ENCODE assay signal across 9 mouse cellular contexts in the genomic region with DNA sequence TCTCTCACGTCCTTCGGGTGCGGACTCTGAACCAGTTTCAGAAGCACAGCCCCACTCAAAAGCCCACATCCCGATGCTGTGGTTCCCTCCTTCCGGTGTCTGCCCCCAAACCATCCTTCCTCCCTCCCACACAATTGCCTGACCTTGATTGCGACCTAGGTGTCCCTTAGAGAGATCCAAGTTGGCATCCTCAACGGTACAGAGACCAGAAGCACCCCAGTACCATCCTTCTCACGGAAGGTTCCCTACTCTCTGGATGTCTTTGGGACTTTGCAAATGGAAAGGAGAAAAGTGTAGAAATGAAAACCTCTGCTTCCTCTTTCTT. TPM values are rescaled to one million over a fixed set of nuclear protein-coding genes. Genes with fewer than 3 reads are reported as not detected.
DNase-seq lines count a peak whose midpoint lies in the region; ATAC-seq and TF ChIP-seq lines count a peak whose summit lies in the region.
"Had no signal": no experiment of that assay in that cellular context is flagged by ENCODE, and none has a peak within 500 bp of the region (broad histone marks: within the 10 kb centered on the region; RNA-seq: fewer than 3 reads in every experiment).

No protein-coding gene starts in this region.

- no peak for TF ChIP-seq CTCF in left cerebral cortex, adult 2 months (IDR thresholded peaks at IDR 0.05)
- TF ChIP-seq CTCF in midbrain, postnatal 0 days (IDR thresholded peaks at IDR 0.05): no peak

- H3K9me3 ChIP-seq in embryonic facial prominence, embryonic 13.5 days: no peaks in the 10 kb centered on the region
- no peaks in the 10 kb centered on the region for H3K9me3 ChIP-seq in intestine, embryonic 15.5 days
- no peaks in the 10 kb centered on the region for H3K9me3 ChIP-seq in midbrain, postnatal 0 days (ENCODE audit: low read length)

- ATAC-seq in embryonic facial prominence, embryonic 13.5 days (ENCODE audit: insufficient number of reproducible peaks, insufficient read depth, low FRiP score, low TSS enrichment, low read depth): no peak
- ATAC-seq in intestine, embryonic 15.5 days: peak; percentile 4; the same call in 1 of the 2 replicates
- no peak; the same call in 1 of the 2 replicates for ATAC-seq in midbrain, postnatal 0 days (ENCODE audit: low FRiP score)

- H3K4me2 ChIP-seq in embryonic facial prominence, embryonic 13.5 days: peak overlapping the region; percentile 57
- H3K4me2 ChIP-seq in intestine, embryonic 15.5 days (replicated peaks): peak overlapping the region; percentile 59
- H3K4me2 ChIP-seq in midbrain, postnatal 0 days (ENCODE audit: low read depth, low read length, poor library complexity, severe bottlenecking): peak overlapping the region; percentile 45

- H3K27ac ChIP-seq in left cerebral cortex, adult 2 months: peak overlapping the region; percentile 62
- peak overlapping the region; percentile 39; the same call in 1 of the 2 replicates for H3K27ac ChIP-seq in embryonic facial prominence, embryonic 13.5 days
- no peak overlapping the region for H3K27ac ChIP-seq in intestine, embryonic 15.5 days
- no peak overlapping the region for H3K27ac ChIP-seq in midbrain, postnatal 0 days (ENCODE audit: low read depth, low read length)

- no peak for DNase-seq in left cerebral cortex, adult 2 months (ENCODE audit: extremely low spot score in 1 of 2, low spot score in 2 of 2)
- no peak for DNase-seq in left cerebral cortex, postnatal 4 days
- DNase-seq in midbrain, postnatal 0 days (ENCODE audit: low spot score): no peak
- DNase-seq in left cerebral cortex, postnatal 25 days (ENCODE audit: low spot score in 2 of 2): no peak
- no peak for DNase-seq in natural killer cell, adult 2 months (ENCODE audit: low spot score in 2 of 2)
- DNase-seq in embryo, embryonic 10 days (ENCODE audit: low spot score): no peak

- H3K4me3 ChIP-seq in left cerebral cortex, adult 2 months: peak overlapping the region; percentile 44
- H3K4me3 ChIP-seq in embryonic facial prominence, embryonic 13.5 days: peak overlapping the region; percentile 35
- peak overlapping the region; percentile 23 for H3K4me3 ChIP-seq in intestine, embryonic 15.5 days (replicated peaks)
- H3K4me3 ChIP-seq in midbrain, postnatal 0 days (ENCODE audit: low read depth, low read length): peak overlapping the region; percentile 26; the same call in 1 of the 2 replicates

- H3K4me1 ChIP-seq in embryonic facial prominence, embryonic 13.5 days: 0 out of 2 replicates have a peak, but pooled peaks cover 3% of the 10 kb centered on the region
- H3K4me1 ChIP-seq in intestine, embryonic 15.5 days (replicated peaks): no peaks in the 10 kb centered on the region
- H3K4me1 ChIP-seq in midbrain, postnatal 0 days (ENCODE audit: insufficient read depth, low read length): no peaks in the 10 kb centered on the region

- H3K36me3 ChIP-seq in embryonic facial prominence, embryonic 13.5 days: no peaks in the 10 kb centered on the region
- H3K36me3 ChIP-seq in intestine, embryonic 15.5 days: no peaks in the 10 kb centered on the region
- H3K36me3 ChIP-seq in midbrain, postnatal 0 days (ENCODE audit: insufficient read depth, low read length): no peaks in the 10 kb centered on the region

- 0 out of 2 replicates have a peak overlapping the region, but pooled peaks have one; percentile 46 for H3K9ac ChIP-seq in embryonic facial prominence, embryonic 13.5 days
- H3K9ac ChIP-seq in intestine, embryonic 15.5 days: no peak overlapping the region
- H3K9ac ChIP-seq in midbrain, postnatal 0 days (replicated peaks; ENCODE audit: low read length, poor library complexity, severe bottlenecking): no peak overlapping the region

- 48% methylated on average over 8 of the region's 8 CpGs for WGBS in embryonic facial prominence, embryonic 13.5 days
- WGBS in intestine, embryonic 15.5 days: 51% methylated on average over 8 of the region's 8 CpGs
- 55% methylated on average over 8 of the region's 8 CpGs for WGBS in midbrain, postnatal 0 days

- no peaks in the 10 kb centered on the region for H3K27me3 ChIP-seq in embryonic facial prominence, embryonic 13.5 days
- no peaks in the 10 kb centered on the region for H3K27me3 ChIP-seq in intestine, embryonic 15.5 days (replicated peaks)
- no peaks in the 10 kb centered on the region for H3K27me3 ChIP-seq in midbrain, postnatal 0 days (ENCODE audit: insufficient read depth, low read length)

- intact Hi-C loops in left cerebral cortex, adult 2 months (cut with DNase I): loop anchor here (1.0 kb wide), 1 partner anchor 36 kb away; no protein-coding TSS in a partner anchor
- intact Hi-C loops in left cerebral cortex, postnatal 4 days (cut with DNase I): no loop called here
- intact Hi-C loops in left cerebral cortex, postnatal 25 days (cut with DNase I): loop anchor here (1.0 kb wide), 1 partner anchor 36 kb away; no protein-coding TSS in a partner anchor

RNA-seq across cellular contexts. Expression of gene Sit1, which starts 5.0 kb away (rescaled TPM):
- total RNA-seq in left cerebral cortex, adult 2 months (2021): not detected
- total RNA-seq in left cerebral cortex, postnatal 4 days (2021): not detected
- not detected in 2 replicates for polyA plus RNA-seq in embryonic facial prominence, embryonic 13.5 days (2015; fragmentation: Nextera tagmentation; extraction: Ambion mirVana)
- polyA plus RNA-seq in intestine, embryonic 15.5 days (2015; fragmentation: Nextera tagmentation; extraction: Ambion mirVana): not detected in 2 replicates
- not detected in 2 replicates for total RNA-seq in midbrain, postnatal 0 days (2014; rRNA removed)
- not detected in 2 replicates for polyA plus RNA-seq in midbrain, postnatal 0 days (2015; fragmentation: Nextera tagmentation; extraction: Ambion mirVana)
- total RNA-seq in left cerebral cortex, postnatal 25 days (2021): not detected
- total RNA-seq: layer of hippocampus, postnatal 36 days had no signal

RNA-seq across cellular contexts. Expression of gene Ccdc107, which starts 14.2 kb away (rescaled TPM):
- 10 to 100 TPM; 28.1 to 31.8 TPM for total RNA-seq in left cerebral cortex, adult 2 months (2021)
- total RNA-seq in left cerebral cortex, postnatal 4 days (2021): 10 to 100 TPM; 29.9 to 34.3 TPM
- polyA plus RNA-seq in embryonic facial prominence, embryonic 13.5 days (2015; fragmentation: Nextera tagmentation; extraction: Ambion mirVana): 66.2 and 73.4 TPM in 2 replicates
- polyA plus RNA-seq in intestine, embryonic 15.5 days (2015; fragmentation: Nextera tagmentation; extraction: Ambion mirVana): 98.8 and 102 TPM in 2 replicates
- 74.0 and 77.4 TPM in 2 replicates for total RNA-seq in midbrain, postnatal 0 days (2014; rRNA removed)
- 107 and 120 TPM in 2 replicates for polyA plus RNA-seq in midbrain, postnatal 0 days (2015; fragmentation: Nextera tagmentation; extraction: Ambion mirVana)
- 10 to 100 TPM; 22.3 to 25.4 TPM for total RNA-seq in left cerebral cortex, postnatal 25 days (2021)

RNA-seq across cellular contexts. Expression of gene Arhgef39, which starts 21.0 kb away (rescaled TPM):
- total RNA-seq in left cerebral cortex, adult 2 months (2021): 1 to 10 TPM in 1 of 2 experiments, under 1 TPM in 1; 0.41 to 1.7 TPM
- 1 to 10 TPM; 3.6 to 3.8 TPM for total RNA-seq in left cerebral cortex, postnatal 4 days (2021)
- 45.7 and 47.8 TPM in 2 replicates for polyA plus RNA-seq in embryonic facial prominence, embryonic 13.5 days (2015; fragmentation: Nextera tagmentation; extraction: Ambion mirVana)
- polyA plus RNA-seq in intestine, embryonic 15.5 days (2015; fragmentation: Nextera tagmentation; extraction: Ambion mirVana): 45.2 and 48.6 TPM in 2 replicates
- total RNA-seq in midbrain, postnatal 0 days (2014; rRNA removed): 1.3 and 16.1 TPM in 2 replicates
- polyA plus RNA-seq in midbrain, postnatal 0 days (2015; fragmentation: Nextera tagmentation; extraction: Ambion mirVana): 2.3 and 2.8 TPM in 2 replicates
- under 1 TPM; 0.37 to 0.96 TPM for total RNA-seq in left cerebral cortex, postnatal 25 days (2021)

RNA-seq across cellular contexts. Expression of gene Cd72, which starts 24.1 kb away (rescaled TPM):
- total RNA-seq in left cerebral cortex, adult 2 months (2021): 1 to 10 TPM; 1.1 to 1.4 TPM
- total RNA-seq in left cerebral cortex, postnatal 4 days (2021): not detected
- polyA plus RNA-seq in embryonic facial prominence, embryonic 13.5 days (2015; fragmentation: Nextera tagmentation; extraction: Ambion mirVana): 3.2 and 3.8 TPM in 2 replicates
- polyA plus RNA-seq in intestine, embryonic 15.5 days (2015; fragmentation: Nextera tagmentation; extraction: Ambion mirVana): 2.7 and 2.9 TPM in 2 replicates
- total RNA-seq in midbrain, postnatal 0 days (2014; rRNA removed): not detected in 2 replicates
- polyA plus RNA-seq in midbrain, postnatal 0 days (2015; fragmentation: Nextera tagmentation; extraction: Ambion mirVana): 5.2 and 5.4 TPM in 2 replicates
- 1 to 10 TPM; 1.0 to 2.2 TPM for total RNA-seq in left cerebral cortex, postnatal 25 days (2021)
- total RNA-seq: layer of hippocampus, postnatal 36 days had no signal

RNA-seq across cellular contexts. Expression of gene Car9, which starts 28.3 kb away (rescaled TPM):
- not detected for total RNA-seq in left cerebral cortex, adult 2 months (2021)
- total RNA-seq in left cerebral cortex, postnatal 4 days (2021): under 1 TPM; 0.83 to 0.84 TPM
- polyA plus RNA-seq in embryonic facial prominence, embryonic 13.5 days (2015; fragmentation: Nextera tagmentation; extraction: Ambion mirVana): 0.81 and 1.5 TPM in 2 replicates
- 18.0 and 30.0 TPM in 2 replicates for polyA plus RNA-seq in intestine, embryonic 15.5 days (2015; fragmentation: Nextera tagmentation; extraction: Ambion mirVana)
- 0.05 and 0.52 TPM in 2 replicates for total RNA-seq in midbrain, postnatal 0 days (2014; rRNA removed)
- 0.69 and 1.1 TPM in 2 replicates for polyA plus RNA-seq in midbrain, postnatal 0 days (2015; fragmentation: Nextera tagmentation; extraction: Ambion mirVana)
- total RNA-seq in left cerebral cortex, postnatal 25 days (2021): 1 to 10 TPM in 1 of 2 experiments, not detected in 1; 1.0 TPM

Comparison
In these comparisons a context has a peak if more than half of its experiments do, and no peak if none do; other contexts are left out.
1. H3K27ac ChIP-seq: peak in left cerebral cortex, adult 2 months (single experiment) and embryonic facial prominence, embryonic 13.5 days (single experiment); none in intestine, embryonic 15.5 days (single experiment) and midbrain, postnatal 0 days (single experiment).
2. Peak in every context shown above with its lines, with median percentiles within 50 percentile points of each other: H3K4me3 ChIP-seq and H3K4me2 ChIP-seq.